Mouse (Mus musculus): ENCODE data around the gene Galnt2. TPM values are rescaled to one million over a fixed set of nuclear protein-coding genes. Genes with fewer than 3 reads are reported as not detected.

Galnt2 gene
- polyA plus RNA-seq, 1 experiment from 2014 or later: 60.5 TPM

GRCm38 (mm10) chr8:124250255-124250654, 19.1 kb downstream of the Galnt2 start:
- Histone ChIP-seq H3K4me2 (ENCODE audit: low read length) (no peak overlapping the region), H3K36me3 (ENCODE audit: control insufficient read depth, insufficient read depth, low read length) (no peaks in the 10 kb centered on the region), H3K27ac (replicated peaks in 1 of 2; ENCODE audit: control insufficient read depth in 1 of 2, insufficient read depth in 1 of 2, low read depth in 2 of 2, low read length in 2 of 2) (no peak overlapping the region), H3K9ac (ENCODE audit: low read length) (peak overlapping the region; percentile 41; the same call in 1 of the 2 replicates), H3K9me3 (ENCODE audit: control insufficient read depth, low read length) (no peaks in the 10 kb centered on the region), H3K27me3 (ENCODE audit: control insufficient read depth, insufficient read depth, low read length) (no peaks in the 10 kb centered on the region), H3K4me3 (ENCODE audit: control insufficient read depth in 1 of 2, insufficient read depth in 1 of 2, low read depth in 1 of 2, low read length in 2 of 2) (no peak overlapping the region), H3K4me1 (ENCODE audit: control insufficient read depth in 2 of 2, insufficient read depth in 2 of 2, low read length in 2 of 2) (peaks cover 10 to 31% of the 10 kb centered on the region in 2 experiments; a peak in 3 of 4 replicates)
- ATAC-seq (ENCODE audit: insufficient number of reproducible peaks, insufficient read depth, low FRiP score, low read depth): no peak
- 5% methylated on average over 3 of the region's 3 CpGs for WGBS

GRCm38 (mm10) chr8:124250785-124251184, 19.6 kb downstream of the Galnt2 start:
- no peak overlapping the region for H3K27ac ChIP-seq (replicated peaks in 1 of 2; ENCODE audit: control insufficient read depth in 1 of 2, insufficient read depth in 1 of 2, low read depth in 2 of 2, low read length in 2 of 2)
- H3K27me3 ChIP-seq (ENCODE audit: control insufficient read depth, insufficient read depth, low read length): no peaks in the 10 kb centered on the region
- H3K4me3 ChIP-seq (ENCODE audit: control insufficient read depth in 1 of 2, insufficient read depth in 1 of 2, low read depth in 1 of 2, low read length in 2 of 2): no peak overlapping the region
- no peak for ATAC-seq (ENCODE audit: insufficient number of reproducible peaks, insufficient read depth, low FRiP score, low read depth)
- H3K36me3 ChIP-seq (ENCODE audit: control insufficient read depth, insufficient read depth, low read length): no peaks in the 10 kb centered on the region
- H3K9me3 ChIP-seq (ENCODE audit: control insufficient read depth, low read length): no peaks in the 10 kb centered on the region
- H3K4me1 ChIP-seq (ENCODE audit: control insufficient read depth in 2 of 2, insufficient read depth in 2 of 2, low read length in 2 of 2): peaks cover 12 to 33% of the 10 kb centered on the region in 2 experiments
- H3K9ac ChIP-seq (ENCODE audit: low read length): no peak overlapping the region
- H3K4me2 ChIP-seq (ENCODE audit: low read length): no peak overlapping the region
- 36% methylated on average over 4 of the region's 4 CpGs for WGBS

GRCm38 (mm10) chr8:124252533-124252950, 21.4 kb downstream of the Galnt2 start:
- Histone ChIP-seq H3K9ac (ENCODE audit: low read length) (no peak overlapping the region), H3K27me3 (ENCODE audit: control insufficient read depth, insufficient read depth, low read length) (no peaks in the 10 kb centered on the region), H3K4me2 (ENCODE audit: low read length) (no peak overlapping the region), H3K4me1 (ENCODE audit: control insufficient read depth in 2 of 2, insufficient read depth in 2 of 2, low read length in 2 of 2) (peaks cover 30 to 47% of the 10 kb centered on the region in 2 experiments), H3K4me3 (ENCODE audit: control insufficient read depth in 1 of 2, insufficient read depth in 1 of 2, low read depth in 1 of 2, low read length in 2 of 2) (no peak overlapping the region), H3K36me3 (ENCODE audit: control insufficient read depth, insufficient read depth, low read length) (no peaks in the 10 kb centered on the region), H3K27ac (replicated peaks in 1 of 2; ENCODE audit: control insufficient read depth in 1 of 2, insufficient read depth in 1 of 2, low read depth in 2 of 2, low read length in 2 of 2) (no peak overlapping the region), H3K9me3 (ENCODE audit: control insufficient read depth, low read length) (no peaks in the 10 kb centered on the region)
- 87% methylated on average over 5 of the region's 5 CpGs for WGBS
- ATAC-seq (ENCODE audit: insufficient number of reproducible peaks, insufficient read depth, low FRiP score, low read depth): no peak

- H3K27ac ChIP-seq (replicated peaks in 1 of 2; ENCODE audit: control insufficient read depth in 1 of 2, insufficient read depth in 1 of 2, low read depth in 2 of 2, low read length in 2 of 2): no peak overlapping the region
- no peaks in the 10 kb centered on the region for H3K9me3 ChIP-seq (ENCODE audit: control insufficient read depth, low read length)
- H3K9ac ChIP-seq (ENCODE audit: low read length): no peak overlapping the region
- H3K4me3 ChIP-seq (ENCODE audit: control insufficient read depth in 1 of 2, insufficient read depth in 1 of 2, low read depth in 1 of 2, low read length in 2 of 2): no peak overlapping the region
- peaks cover 40 to 58% of the 10 kb centered on the region in 2 experiments for H3K4me1 ChIP-seq (ENCODE audit: control insufficient read depth in 2 of 2, insufficient read depth in 2 of 2, low read length in 2 of 2)
- no peaks in the 10 kb centered on the region for H3K36me3 ChIP-seq (ENCODE audit: control insufficient read depth, insufficient read depth, low read length)
- WGBS: 82% methylated on average over 6 of the region's 6 CpGs
- no peaks in the 10 kb centered on the region for H3K27me3 ChIP-seq (ENCODE audit: control insufficient read depth, insufficient read depth, low read length)
- H3K4me2 ChIP-seq (ENCODE audit: low read length): no peak overlapping the region
- no peak for ATAC-seq (ENCODE audit: insufficient number of reproducible peaks, insufficient read depth, low FRiP score, low read depth)
Measured at GRCm38 (mm10) chr8:124253939-124254338, 22.7 kb downstream of the Galnt2 start.

GRCm38 (mm10) chr8:124256841-124257240, 25.6 kb downstream of the Galnt2 start:
- no peaks in the 10 kb centered on the region for H3K27me3 ChIP-seq (ENCODE audit: control insufficient read depth, insufficient read depth, low read length)
- H3K27ac ChIP-seq (replicated peaks in 1 of 2; ENCODE audit: control insufficient read depth in 1 of 2, insufficient read depth in 1 of 2, low read depth in 2 of 2, low read length in 2 of 2): peak overlapping the region; percentile 11 to 69
- 36% methylated on average over 9 of the region's 9 CpGs for WGBS
- peak overlapping the region; percentile 22 for H3K4me2 ChIP-seq (ENCODE audit: low read length)
- H3K4me3 ChIP-seq (ENCODE audit: control insufficient read depth in 1 of 2, insufficient read depth in 1 of 2, low read depth in 1 of 2, low read length in 2 of 2): no peak overlapping the region
- ATAC-seq (ENCODE audit: insufficient number of reproducible peaks, insufficient read depth, low FRiP score, low read depth): peak; percentile 9; the same call in 1 of the 2 replicates
- H3K4me1 ChIP-seq (ENCODE audit: control insufficient read depth in 2 of 2, insufficient read depth in 2 of 2, low read length in 2 of 2): peaks cover 37 to 52% of the 10 kb centered on the region in 2 experiments
- no peak overlapping the region for H3K9ac ChIP-seq (ENCODE audit: low read length)
- no peaks in the 10 kb centered on the region for H3K9me3 ChIP-seq (ENCODE audit: control insufficient read depth, low read length)
- 0 out of 2 replicates have a peak, but pooled peaks cover 2% of the 10 kb centered on the region for H3K36me3 ChIP-seq (ENCODE audit: control insufficient read depth, insufficient read depth, low read length)

- no peaks in the 10 kb centered on the region for H3K9me3 ChIP-seq (ENCODE audit: control insufficient read depth, low read length)
- H3K27me3 ChIP-seq (ENCODE audit: control insufficient read depth, insufficient read depth, low read length): no peaks in the 10 kb centered on the region
- H3K36me3 ChIP-seq (ENCODE audit: control insufficient read depth, insufficient read depth, low read length): 0 out of 2 replicates have a peak, but pooled peaks cover 2% of the 10 kb centered on the region
- no peak overlapping the region for H3K4me3 ChIP-seq (ENCODE audit: control insufficient read depth in 1 of 2, insufficient read depth in 1 of 2, low read depth in 1 of 2, low read length in 2 of 2)
- H3K9ac ChIP-seq (ENCODE audit: low read length): no peak overlapping the region
- ATAC-seq (ENCODE audit: insufficient number of reproducible peaks, insufficient read depth, low FRiP score, low read depth): peak; percentile 39; the same call in 1 of the 2 replicates
- H3K4me1 ChIP-seq (ENCODE audit: control insufficient read depth in 2 of 2, insufficient read depth in 2 of 2, low read length in 2 of 2): peaks cover 37 to 52% of the 10 kb centered on the region in 2 experiments
- WGBS: 26% methylated on average over 10 of the region's 10 CpGs
- peak overlapping the region; percentile 33 for H3K4me2 ChIP-seq (ENCODE audit: low read length)
- H3K27ac ChIP-seq (replicated peaks in 1 of 2; ENCODE audit: control insufficient read depth in 1 of 2, insufficient read depth in 1 of 2, low read depth in 2 of 2, low read length in 2 of 2): peak overlapping the region; percentile 11 to 69
Measured at GRCm38 (mm10) chr8:124257363-124257762, 26.2 kb downstream of the Galnt2 start.

- ATAC-seq (ENCODE audit: insufficient number of reproducible peaks, insufficient read depth, low FRiP score, low read depth): no peak
Measured at GRCm38 (mm10) chr8:124259146-124259545, 28.0 kb downstream of the Galnt2 start.

GRCm38 (mm10) chr8:124259925-124260324, 28.7 kb downstream of the Galnt2 start:
- WGBS: 84% methylated on average over 6 of the region's 7 CpGs
- Histone ChIP-seq H3K4me3 (ENCODE audit: control insufficient read depth in 1 of 2, insufficient read depth in 1 of 2, low read depth in 1 of 2, low read length in 2 of 2) (no peak overlapping the region), H3K4me2 (ENCODE audit: low read length) (no peak overlapping the region), H3K4me1 (ENCODE audit: control insufficient read depth in 2 of 2, insufficient read depth in 2 of 2, low read length in 2 of 2) (peaks cover 50 to 62% of the 10 kb centered on the region in 2 experiments), H3K27ac (replicated peaks in 1 of 2; ENCODE audit: control insufficient read depth in 1 of 2, insufficient read depth in 1 of 2, low read depth in 2 of 2, low read length in 2 of 2) (no peak overlapping the region), H3K36me3 (ENCODE audit: control insufficient read depth, insufficient read depth, low read length) (0 out of 2 replicates have a peak, but pooled peaks cover 2% of the 10 kb centered on the region), H3K9me3 (ENCODE audit: control insufficient read depth, low read length) (no peaks in the 10 kb centered on the region), H3K27me3 (ENCODE audit: control insufficient read depth, insufficient read depth, low read length) (no peaks in the 10 kb centered on the region), H3K9ac (ENCODE audit: low read length) (no peak overlapping the region)
- ATAC-seq (ENCODE audit: insufficient number of reproducible peaks, insufficient read depth, low FRiP score, low read depth): no peak

More at GRCm38 (mm10) chr8:124259146-124259545, 28.0 kb downstream of the Galnt2 start:
- Histone ChIP-seq H3K4me1 (ENCODE audit: control insufficient read depth in 2 of 2, insufficient read depth in 2 of 2, low read length in 2 of 2) (peaks cover 46 to 56% of the 10 kb centered on the region in 2 experiments), H3K4me2 (ENCODE audit: low read length) (no peak overlapping the region), H3K4me3 (ENCODE audit: control insufficient read depth in 1 of 2, insufficient read depth in 1 of 2, low read depth in 1 of 2, low read length in 2 of 2) (no peak overlapping the region), H3K36me3 (ENCODE audit: control insufficient read depth, insufficient read depth, low read length) (0 out of 2 replicates have a peak, but pooled peaks cover 2% of the 10 kb centered on the region), H3K27me3 (ENCODE audit: control insufficient read depth, insufficient read depth, low read length) (no peaks in the 10 kb centered on the region), H3K9me3 (ENCODE audit: control insufficient read depth, low read length) (no peaks in the 10 kb centered on the region), H3K9ac (ENCODE audit: low read length) (no peak overlapping the region; the same call in 1 of the 2 replicates), H3K27ac (replicated peaks in 1 of 2; ENCODE audit: control insufficient read depth in 1 of 2, insufficient read depth in 1 of 2, low read depth in 2 of 2, low read length in 2 of 2) (no peak overlapping the region)
- WGBS: 86% methylated on average over 4 of the region's 4 CpGs

Measured in heart, embryonic 14.5 days (tissue).